Mouse (Mus musculus) layer of hippocampus, postnatal 25 days (tissue): ENCODE measurements around the gene Itga6. TPM values are rescaled to one million over a fixed set of nuclear protein-coding genes. Genes with fewer than 3 reads are reported as not detected.
"Not testable (repeated sequence)": the region's sequence is repeated elsewhere in the genome, so short reads cannot be mapped to it uniquely, and the experiment has no call there.

Source experiments
- DNase-seq, 2 experiments: peaks; one replicate each; pipeline ENCODE4 v3.0.0; 2022; ENCODE audit warnings: mixed read lengths in 2 of 2, low spot score in 1 of 2; ENCODE audit errors: extremely low spot score in 1 of 2
- total RNA-seq, 2 experiments: library from RNA; stranded (reverse); gene quantifications; 2 replicates each; pipeline ENCODE4 v1.2.3; 2021

Itga6 gene
- total RNA-seq, 2 experiments from 2014 or later = 27.2 to 35.7 TPM

GRCm38 (mm10) chr2:71878441-71878840 is 133.0 kb downstream of the Itga6 start:
- no peak for DNase-seq

- no peak for DNase-seq
Measured at GRCm38 (mm10) chr2:71878943-71879342, 133.5 kb downstream of the Itga6 start.

GRCm38 (mm10) chr2:71882914-71883651 is 137.7 kb downstream of the Itga6 start:
- DNase-seq = no peak

DNA sequence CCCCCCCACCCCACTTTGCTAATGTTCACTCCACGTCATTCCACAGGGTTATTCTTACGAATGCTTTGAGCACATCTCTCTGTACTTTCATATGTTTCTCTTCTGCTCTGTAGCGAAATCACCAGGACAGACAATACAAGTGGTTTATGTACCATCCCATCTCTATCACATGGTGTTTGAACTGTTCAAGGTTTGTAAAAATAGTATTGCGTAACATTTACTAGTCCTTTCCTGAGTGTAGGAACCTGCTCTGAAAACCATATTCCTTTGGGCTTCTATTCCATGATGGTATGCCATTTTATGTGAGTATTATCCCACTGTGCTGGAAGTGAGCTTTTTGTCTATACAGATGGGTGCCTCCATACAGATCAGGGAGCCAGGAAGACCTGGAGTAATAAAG is 141.9 kb downstream of the Itga6 start:
- no peak for DNase-seq

- no peak for DNase-seq
Measured at GRCm38 (mm10) chr2:71888437-71888836, 143.0 kb downstream of the Itga6 start.

DNA sequence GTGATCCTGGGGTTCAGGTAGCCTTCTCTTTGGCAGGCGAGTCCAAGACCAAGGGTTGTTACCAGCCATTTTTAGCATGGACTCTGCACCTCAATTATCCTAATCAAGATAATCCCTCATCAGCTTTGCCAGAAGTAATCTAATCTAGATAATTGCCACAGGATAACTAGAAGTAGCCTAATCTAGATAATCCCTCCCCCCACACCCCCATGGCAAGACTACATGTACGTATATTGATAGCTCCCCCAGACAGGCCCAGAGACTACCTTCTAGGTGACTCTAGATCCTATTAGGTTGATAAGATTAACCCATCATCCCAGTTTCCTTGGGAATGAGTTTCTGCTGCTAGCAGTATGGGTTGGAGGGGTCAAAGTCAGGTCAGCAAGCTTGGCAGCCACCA is 146.1 kb downstream of the Itga6 start:
- DNase-seq = no peak

DNA sequence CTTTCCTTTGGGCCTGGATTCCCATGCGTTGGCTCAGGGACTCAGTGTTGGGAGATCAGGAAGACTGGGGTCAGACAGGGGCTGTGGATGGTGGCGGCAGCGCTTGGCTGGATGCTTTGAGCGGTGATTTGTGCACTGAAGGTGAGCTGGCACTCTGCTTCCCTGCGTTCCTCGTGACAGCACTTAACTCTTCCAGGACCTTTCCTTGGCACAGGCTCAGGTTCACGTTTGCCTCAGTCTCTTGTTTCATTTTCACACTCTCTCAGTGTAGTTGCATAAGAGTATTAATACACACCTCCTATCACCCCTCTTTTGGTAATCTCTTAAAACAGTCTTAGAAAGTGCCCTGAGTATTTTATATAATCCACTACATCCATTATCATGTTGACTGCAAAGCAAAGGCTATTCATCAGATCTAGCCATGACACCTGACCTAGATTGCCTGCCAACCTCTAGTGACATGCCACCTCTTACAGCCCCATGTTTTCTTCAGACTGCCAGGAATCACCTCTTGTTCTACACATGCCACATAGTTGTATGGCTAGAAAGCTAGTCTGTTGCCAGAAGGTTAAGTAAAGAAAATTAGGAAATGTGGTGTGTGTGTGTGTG is 147.4 kb downstream of the Itga6 start:
- no peak for DNase-seq

GRCm38 (mm10) chr2:71895596-71896286 is 150.3 kb downstream of the Itga6 start:
- no peak for DNase-seq

DNA sequence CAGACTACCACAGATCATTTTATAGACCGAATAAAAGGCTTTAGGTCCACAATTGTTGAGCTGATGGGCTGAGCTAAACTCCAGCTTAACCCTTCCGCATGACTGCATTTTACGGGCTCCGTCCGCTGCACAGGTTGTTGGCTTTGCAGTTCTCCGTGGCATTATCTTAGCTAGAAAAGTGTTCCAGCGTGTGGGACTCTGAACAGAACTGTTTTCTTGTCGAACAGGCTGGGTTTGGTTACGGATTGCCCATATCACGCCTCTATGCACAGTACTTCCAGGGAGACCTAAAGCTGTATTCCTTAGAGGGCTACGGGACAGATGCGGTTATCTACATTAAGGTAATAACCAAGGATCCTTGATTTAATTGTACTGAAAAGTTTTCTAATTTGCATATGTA is 152.0 kb downstream of the Itga6 start:
- DNase-seq = no peak

DNA sequence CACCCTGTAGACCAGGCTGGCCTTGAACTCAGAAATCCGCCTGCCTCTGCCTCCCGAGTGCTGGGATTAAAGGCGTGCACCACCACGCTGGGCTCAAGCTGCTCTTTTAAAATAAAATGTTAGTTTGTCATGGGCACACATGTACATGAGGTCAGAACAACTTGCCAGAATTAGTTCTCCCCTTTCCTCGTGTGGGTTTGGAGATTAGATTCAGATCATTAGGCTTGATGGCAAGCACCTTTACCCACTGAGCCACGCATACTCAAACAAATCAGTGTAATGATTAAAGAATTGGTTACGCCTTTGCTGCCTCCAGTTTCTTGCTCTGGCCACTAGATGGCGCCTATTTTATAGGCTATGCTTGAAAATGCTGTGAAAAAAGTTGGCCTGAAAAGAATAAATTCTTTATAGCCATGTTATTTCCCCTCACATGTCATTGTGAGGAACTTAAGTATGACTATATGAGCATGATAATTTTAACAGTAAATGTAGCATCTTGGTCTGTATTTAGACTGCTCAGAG is 153.0 kb downstream of the Itga6 start:
- DNase-seq = peak; percentile 9 to 47

- no peak for DNase-seq
Measured at GRCm38 (mm10) chr2:71899886-71900285, 154.5 kb downstream of the Itga6 start.

- no peak for DNase-seq
Measured at GRCm38 (mm10) chr2:71905154-71905553, 159.7 kb downstream of the Itga6 start.

- DNase-seq = not testable (repeated sequence)
Measured at GRCm38 (mm10) chr2:71906356-71906755, 160.9 kb downstream of the Itga6 start.

Other genes with a start within 250 kb of the Itga6 start
- 10 to 100 TPM; 13.6 to 19.3 TPM for gene Dlx1, start 217.5 kb upstream of the Itga6 start, total RNA-seq
- 1 to 10 TPM; 5.7 to 6.0 TPM for gene Dlx2, start 198.9 kb upstream of the Itga6 start, total RNA-seq
- 10 to 100 TPM; 35.6 to 37.4 TPM for gene Pdk1, start 127.6 kb downstream of the Itga6 start, total RNA-seq
- 100 to 1,000 TPM; 281 to 297 TPM for gene Rapgef4, start 235.6 kb downstream of the Itga6 start, total RNA-seq